Mouse (Mus musculus): ENCODE data around the gene Asgr1. TPM values are rescaled to one million over a fixed set of nuclear protein-coding genes. Genes with fewer than 3 reads are reported as not detected.

The Asgr1 gene
- polyA plus RNA-seq, 1 experiment from 2014 or later: 7.3 TPM

- peaks cover 19% of the 10 kb centered on the region for H3K36me3 ChIP-seq (replicated peaks)
- WGBS (ENCODE audit: insufficient replicate concordance): 55% methylated on average over 3 of the region's 3 CpGs
- peaks cover 3% of the 10 kb centered on the region; the same call in 1 of the 2 replicates for H3K27me3 ChIP-seq
- H3K4me3 ChIP-seq (replicated peaks): peak within 1 kb of the TSS; percentile 47
- H3K9me3 ChIP-seq (replicated peaks): no peaks in the 10 kb centered on the region
- H3K4me2 ChIP-seq: peak within 1 kb of the TSS; percentile 88; the same call in 1 of the 2 replicates
- peaks cover 67% of the 10 kb centered on the region for H3K4me1 ChIP-seq (replicated peaks)
- H3K9ac ChIP-seq: no peak within 1 kb of the TSS; the same call in 1 of the 2 replicates
- no peak for ATAC-seq (ENCODE audit: insufficient read depth)
- H3K27ac ChIP-seq (replicated peaks): no peak within 1 kb of the TSS
Measured at GRCm38 (mm10) chr11:70016669-70017068, 37.2 kb upstream of the Asgr1 start, which contains the start of gene Dlg4. Dlg4 (plus strand) TSS chr11:70016942.

GRCm38 (mm10) chr11:70017199-70017767 lies 36.6 kb upstream of the Asgr1 start:
- Histone ChIP-seq H3K4me2 (no peak overlapping the region), H3K27ac (replicated peaks) (no peak overlapping the region), H3K36me3 (replicated peaks) (peaks cover 13% of the 10 kb centered on the region), H3K4me3 (replicated peaks) (no peak overlapping the region), H3K9ac (no peak overlapping the region; the same call in 1 of the 2 replicates), H3K9me3 (replicated peaks) (no peaks in the 10 kb centered on the region), H3K27me3 (peaks cover 9% of the 10 kb centered on the region), H3K4me1 (replicated peaks) (peaks cover 67% of the 10 kb centered on the region)
- no peak for ATAC-seq (ENCODE audit: insufficient read depth)
- 50% methylated on average over 7 of the region's 7 CpGs for WGBS (ENCODE audit: insufficient replicate concordance)

- H3K9ac ChIP-seq: 0 out of 2 replicates have a peak overlapping the region, but pooled peaks have one; percentile 21
- H3K36me3 ChIP-seq (replicated peaks): peaks cover 2% of the 10 kb centered on the region; the same call in 1 of the 2 replicates
- H3K27me3 ChIP-seq: peaks cover 20% of the 10 kb centered on the region
- H3K27ac ChIP-seq (replicated peaks): no peak overlapping the region
- H3K4me3 ChIP-seq (replicated peaks): peak overlapping the region; percentile 47
- peaks cover 67% of the 10 kb centered on the region for H3K4me1 ChIP-seq (replicated peaks)
- peak overlapping the region; percentile 60 for H3K4me2 ChIP-seq
- no peak for ATAC-seq (ENCODE audit: insufficient read depth)
- H3K9me3 ChIP-seq (replicated peaks): no peaks in the 10 kb centered on the region
- WGBS (ENCODE audit: insufficient replicate concordance): 1% methylated on average over 25 of the region's 25 CpGs
Measured at GRCm38 (mm10) chr11:70018131-70018990, 35.5 kb upstream of the Asgr1 start.

- no peak overlapping the region for H3K9ac ChIP-seq
- no peak for ATAC-seq (ENCODE audit: insufficient read depth)
- H3K4me2 ChIP-seq: no peak overlapping the region
- no peaks in the 10 kb centered on the region for H3K36me3 ChIP-seq (replicated peaks)
- no peaks in the 10 kb centered on the region for H3K9me3 ChIP-seq (replicated peaks)
- 22% methylated on average over 1 of the region's 2 CpGs for WGBS (ENCODE audit: insufficient replicate concordance)
- peaks cover 58% of the 10 kb centered on the region for H3K4me1 ChIP-seq (replicated peaks)
- no peak overlapping the region for H3K4me3 ChIP-seq (replicated peaks)
- no peak overlapping the region for H3K27ac ChIP-seq (replicated peaks)
- H3K27me3 ChIP-seq: peaks cover 32% of the 10 kb centered on the region
Measured at GRCm38 (mm10) chr11:70019495-70020021, 34.3 kb upstream of the Asgr1 start.

GRCm38 (mm10) chr11:70020022-70020631 lies 33.8 kb upstream of the Asgr1 start:
- Histone ChIP-seq H3K4me1 (replicated peaks) (peaks cover 52% of the 10 kb centered on the region), H3K4me3 (replicated peaks) (no peak overlapping the region; the same call in 1 of the 2 replicates), H3K9ac (no peak overlapping the region), H3K9me3 (replicated peaks) (no peaks in the 10 kb centered on the region), H3K4me2 (peak overlapping the region; percentile 83), H3K27me3 (peaks cover 38% of the 10 kb centered on the region), H3K27ac (replicated peaks) (0 out of 2 replicates have a peak overlapping the region, but pooled peaks have one; percentile 11), H3K36me3 (replicated peaks) (no peaks in the 10 kb centered on the region)
- no peak for ATAC-seq (ENCODE audit: insufficient read depth)
- 24% methylated on average over 8 of the region's 8 CpGs for WGBS (ENCODE audit: insufficient replicate concordance)

GRCm38 (mm10) chr11:70020731-70021263 lies 33.1 kb upstream of the Asgr1 start:
- H3K4me3 ChIP-seq (replicated peaks): peak overlapping the region; percentile 65
- H3K4me1 ChIP-seq (replicated peaks): peaks cover 47% of the 10 kb centered on the region
- peak overlapping the region; percentile 83 for H3K4me2 ChIP-seq
- H3K9me3 ChIP-seq (replicated peaks): no peaks in the 10 kb centered on the region
- H3K9ac ChIP-seq: peak overlapping the region; percentile 16; the same call in 1 of the 2 replicates
- peak; percentile 80 for ATAC-seq (ENCODE audit: insufficient read depth)
- H3K27ac ChIP-seq (replicated peaks): peak overlapping the region; percentile 60
- no peaks in the 10 kb centered on the region for H3K36me3 ChIP-seq (replicated peaks)
- peaks cover 44% of the 10 kb centered on the region for H3K27me3 ChIP-seq
- WGBS (ENCODE audit: insufficient replicate concordance): 0% methylated on average over 8 of the region's 8 CpGs

GRCm38 (mm10) chr11:70021264-70022132 lies 32.4 kb upstream of the Asgr1 start:
- peak; percentile 79 for ATAC-seq (ENCODE audit: insufficient read depth)
- peak overlapping the region; percentile 16; the same call in 1 of the 2 replicates for H3K9ac ChIP-seq

GRCm38 (mm10) chr11:70023481-70024150 lies 30.3 kb upstream of the Asgr1 start:
- Histone ChIP-seq H3K4me1 (replicated peaks) (peaks cover 46% of the 10 kb centered on the region), H3K4me3 (replicated peaks) (peak overlapping the region; percentile 8; the same call in 1 of the 2 replicates), H3K27ac (replicated peaks) (no peak overlapping the region), H3K9ac (no peak overlapping the region), H3K9me3 (replicated peaks) (no peaks in the 10 kb centered on the region), H3K36me3 (replicated peaks) (no peaks in the 10 kb centered on the region), H3K27me3 (peaks cover 72% of the 10 kb centered on the region), H3K4me2 (peak overlapping the region; percentile 44; the same call in 1 of the 2 replicates)
- ATAC-seq (ENCODE audit: insufficient read depth): no peak
- WGBS (ENCODE audit: insufficient replicate concordance): 12% methylated on average over 27 of the region's 29 CpGs

More at GRCm38 (mm10) chr11:70021264-70022132, 32.4 kb upstream of the Asgr1 start:
- Histone ChIP-seq H3K4me3 (replicated peaks) (peak overlapping the region; percentile 65), H3K27ac (replicated peaks) (peak overlapping the region; percentile 60), H3K9me3 (replicated peaks) (no peaks in the 10 kb centered on the region), H3K27me3 (peaks cover 51% of the 10 kb centered on the region), H3K4me2 (peak overlapping the region; percentile 83), H3K36me3 (replicated peaks) (no peaks in the 10 kb centered on the region), H3K4me1 (replicated peaks) (peaks cover 45% of the 10 kb centered on the region)
- 3% methylated on average over 40 of the region's 40 CpGs for WGBS (ENCODE audit: insufficient replicate concordance)

GRCm38 (mm10) chr11:70024151-70024514 lies 29.8 kb upstream of the Asgr1 start:
- H3K4me1 ChIP-seq (replicated peaks): peaks cover 46% of the 10 kb centered on the region
- H3K36me3 ChIP-seq (replicated peaks): no peaks in the 10 kb centered on the region
- 27% methylated on average over 6 of the region's 6 CpGs for WGBS (ENCODE audit: insufficient replicate concordance)
- H3K27me3 ChIP-seq: peaks cover 76% of the 10 kb centered on the region
- peak overlapping the region; percentile 44; the same call in 1 of the 2 replicates for H3K4me2 ChIP-seq
- H3K9me3 ChIP-seq (replicated peaks): no peaks in the 10 kb centered on the region
- 0 out of 2 replicates have a peak overlapping the region, but pooled peaks have one; percentile 8 for H3K4me3 ChIP-seq (replicated peaks)
- no peak overlapping the region for H3K27ac ChIP-seq (replicated peaks)
- no peak overlapping the region for H3K9ac ChIP-seq
- ATAC-seq (ENCODE audit: insufficient read depth): no peak

Data from liver, embryonic 15.5 days (tissue).